Mouse (Mus musculus) spleen, postnatal 10 days (tissue): ENCODE data around the gene Zfp408.
A peak's percentile ranks its signal among the peaks of the same experiment; 100 is the strongest.
"Not testable (repeated sequence)": the region's sequence is repeated elsewhere in the genome, so short reads cannot be mapped to it uniquely, and the experiment has no call there.

Experiments used
- DNase-seq, 2 experiments: peaks; one replicate each; pipeline ENCODE4 v3.0.0; 2021 to 2022; ENCODE audit warnings: low spot score in 2 of 2

Gene Zfp408

GRCm38 (mm10) chr2:91651458-91652258 is 2.1 kb upstream of the Zfp408 start:
- DNase-seq, result no peak

GRCm38 (mm10) chr2:91650360-91650995 is 887 bp upstream of the Zfp408 start:
- no peak for DNase-seq

- DNase-seq, result peak in 1 of 2 experiments; percentile 36
Observed at GRCm38 (mm10) chr2:91649152-91649551, 439 bp downstream of the Zfp408 start.

GRCm38 (mm10) chr2:91646733-91647132 is 2.9 kb downstream of the Zfp408 start:
- DNase-seq, result peak; percentile 53 to 79

GRCm38 (mm10) chr2:91645811-91646210 is 3.8 kb downstream of the Zfp408 start:
- DNase-seq, result peak in 1 of 2 experiments; percentile 26

GRCm38 (mm10) chr2:91645354-91645753 is 4.2 kb downstream of the Zfp408 start:
- DNase-seq, result no peak

GRCm38 (mm10) chr2:91644021-91644420 is 5.6 kb downstream of the Zfp408 start:
- DNase-seq, result no peak

- DNase-seq, result no peak
Observed at GRCm38 (mm10) chr2:91642825-91643415, 6.7 kb downstream of the Zfp408 start.

GRCm38 (mm10) chr2:91638931-91639330 is 10.7 kb downstream of the Zfp408 start:
- no peak for DNase-seq

- no peak for DNase-seq
Observed at GRCm38 (mm10) chr2:91636727-91637338, 12.8 kb downstream of the Zfp408 start.

GRCm38 (mm10) chr2:91636229-91636628 is 13.4 kb downstream of the Zfp408 start, which contains the start of gene F2:
Gene F2, minus strand, starts transcription at chr2:91636414.
- DNase-seq, result no peak

GRCm38 (mm10) chr2:91635486-91635885 is 14.1 kb downstream of the Zfp408 start:
- DNase-seq, result no peak

GRCm38 (mm10) chr2:91634841-91635240 is 14.8 kb downstream of the Zfp408 start:
- DNase-seq, result peak in 1 of 2 experiments; percentile 34

GRCm38 (mm10) chr2:91633334-91633977 is 16.1 kb downstream of the Zfp408 start:
- DNase-seq, result no peak

GRCm38 (mm10) chr2:91632316-91632715 is 17.3 kb downstream of the Zfp408 start:
- DNase-seq, result no peak

GRCm38 (mm10) chr2:91631826-91632225 is 17.8 kb downstream of the Zfp408 start:
- DNase-seq, result no peak

GRCm38 (mm10) chr2:91630384-91630783 is 19.2 kb downstream of the Zfp408 start:
- no peak for DNase-seq

- DNase-seq, result no peak
Observed at GRCm38 (mm10) chr2:91629682-91630081, 19.9 kb downstream of the Zfp408 start.

- no peak for DNase-seq
Observed at GRCm38 (mm10) chr2:91628171-91628570, 21.4 kb downstream of the Zfp408 start.

GRCm38 (mm10) chr2:91627486-91627885 is 22.1 kb downstream of the Zfp408 start:
- no peak for DNase-seq

- DNase-seq, result not testable (repeated sequence)
Observed at GRCm38 (mm10) chr2:91623366-91623765, 26.2 kb downstream of the Zfp408 start.

- no peak for DNase-seq
Observed at GRCm38 (mm10) chr2:91622356-91622755, 27.2 kb downstream of the Zfp408 start.
